Mouse (Mus musculus) CD4-positive, CD25-positive, alpha-beta regulatory T cell, adult 2 months (primary cell): ENCODE results near the gene Casc3.

Experiments used
- DNase-seq: peaks from one replicate; pipeline ENCODE4 v3.0.0-alpha.2; 2012; ENCODE audit warnings: low read depth, low spot score

Casc3 gene

DNA sequence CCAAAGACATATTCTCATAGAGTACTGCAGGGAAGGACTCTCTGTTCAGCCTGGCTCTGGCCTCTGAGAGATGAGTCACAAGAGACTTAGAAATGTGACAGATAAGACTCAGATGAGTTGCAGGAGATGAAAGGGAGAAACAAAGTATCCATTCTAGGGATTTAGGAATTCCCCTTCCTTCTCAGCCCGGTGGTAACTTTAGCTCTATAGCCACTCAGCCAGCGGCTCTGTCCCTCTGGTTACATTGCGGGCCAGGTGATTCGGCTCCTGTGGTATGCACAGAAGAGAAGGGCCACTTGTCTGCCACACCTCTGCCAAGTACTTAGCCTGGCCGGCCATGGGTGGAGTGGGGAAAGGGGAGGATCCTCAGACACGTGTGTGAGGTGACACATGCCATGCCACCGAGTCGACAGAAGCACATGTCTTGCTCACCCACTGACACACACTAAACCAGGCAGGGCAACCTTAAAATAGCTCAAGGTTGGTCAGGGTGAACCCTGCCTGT, 32.0 kb upstream of the Casc3 start:
- DNase-seq = peak; percentile 34

DNA sequence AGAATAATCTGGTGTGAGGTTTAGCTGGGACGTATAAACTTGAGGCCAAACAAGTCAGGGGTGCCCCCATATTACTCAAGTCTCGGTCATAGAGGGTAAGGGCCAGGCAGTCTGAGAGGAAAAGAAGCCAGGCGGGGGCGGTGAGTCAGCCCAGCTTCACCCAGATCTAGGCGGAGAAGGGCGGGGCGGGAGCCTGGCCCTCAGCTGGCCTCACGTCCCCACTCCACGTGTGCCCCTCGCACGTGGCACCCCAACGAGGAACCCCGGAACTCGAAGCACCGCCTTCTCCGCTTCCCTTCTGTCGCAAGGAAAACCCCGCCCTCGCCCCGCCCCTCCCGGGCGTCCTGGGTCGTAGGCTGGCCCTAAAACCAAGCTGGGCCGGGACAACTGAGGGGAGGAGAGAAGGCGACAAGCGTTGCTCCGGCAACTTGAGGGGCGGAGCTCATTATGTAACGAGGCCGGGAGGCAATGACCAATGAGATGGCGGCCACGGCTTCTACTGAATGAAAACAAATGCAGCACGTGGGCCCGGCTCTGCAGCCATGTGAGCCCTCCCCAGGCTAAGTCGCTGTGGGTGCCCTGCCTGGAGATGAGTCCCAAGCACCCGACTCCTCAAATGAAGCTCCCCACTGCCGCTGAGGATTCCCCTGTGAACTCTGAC, 30.9 kb upstream of the Casc3 start:
- DNase-seq = peak; percentile 97

DNA sequence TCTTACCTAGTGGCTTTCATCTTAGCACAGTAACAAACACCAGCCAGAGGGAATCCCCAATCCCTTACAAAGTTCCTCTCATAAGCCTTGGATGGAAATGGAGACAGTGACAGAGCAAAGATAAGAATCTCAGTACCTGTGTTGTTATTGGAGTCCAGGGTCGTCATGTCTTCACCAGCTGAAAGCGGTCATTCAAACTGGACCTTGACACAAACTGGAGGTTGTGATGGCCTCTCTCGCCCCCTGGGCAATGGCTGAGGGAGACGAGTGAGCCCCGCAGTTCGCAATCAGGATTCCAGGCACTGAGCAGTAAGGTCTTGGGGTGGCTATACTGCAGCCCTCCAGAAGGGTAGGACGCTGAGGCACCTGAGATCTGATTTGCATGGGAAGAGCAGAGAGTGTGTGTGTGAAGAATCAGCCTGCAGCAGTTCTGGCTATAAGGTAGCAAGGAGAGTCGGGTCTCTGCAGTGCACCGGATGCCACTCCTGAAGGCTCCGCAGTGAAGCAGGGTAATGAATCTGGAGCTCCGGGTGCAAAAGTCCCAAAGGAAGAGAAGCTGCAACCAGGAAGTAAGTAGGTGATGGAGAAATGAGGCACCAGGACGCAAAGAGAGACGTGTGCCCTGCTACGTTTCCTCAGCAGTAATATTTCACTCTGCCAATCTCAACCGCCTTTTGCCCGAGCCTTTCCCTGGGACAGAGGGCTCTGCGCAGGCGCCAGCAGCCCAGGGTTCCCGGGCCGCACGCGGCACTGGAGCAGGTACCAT, 29.9 kb upstream of the Casc3 start, which contains the start of gene Nr1d1:
Gene Nr1d1 (minus strand): TSS at position 752 of the 766 bp plus-strand sequence.
- peak; percentile 47 for DNase-seq

DNA sequence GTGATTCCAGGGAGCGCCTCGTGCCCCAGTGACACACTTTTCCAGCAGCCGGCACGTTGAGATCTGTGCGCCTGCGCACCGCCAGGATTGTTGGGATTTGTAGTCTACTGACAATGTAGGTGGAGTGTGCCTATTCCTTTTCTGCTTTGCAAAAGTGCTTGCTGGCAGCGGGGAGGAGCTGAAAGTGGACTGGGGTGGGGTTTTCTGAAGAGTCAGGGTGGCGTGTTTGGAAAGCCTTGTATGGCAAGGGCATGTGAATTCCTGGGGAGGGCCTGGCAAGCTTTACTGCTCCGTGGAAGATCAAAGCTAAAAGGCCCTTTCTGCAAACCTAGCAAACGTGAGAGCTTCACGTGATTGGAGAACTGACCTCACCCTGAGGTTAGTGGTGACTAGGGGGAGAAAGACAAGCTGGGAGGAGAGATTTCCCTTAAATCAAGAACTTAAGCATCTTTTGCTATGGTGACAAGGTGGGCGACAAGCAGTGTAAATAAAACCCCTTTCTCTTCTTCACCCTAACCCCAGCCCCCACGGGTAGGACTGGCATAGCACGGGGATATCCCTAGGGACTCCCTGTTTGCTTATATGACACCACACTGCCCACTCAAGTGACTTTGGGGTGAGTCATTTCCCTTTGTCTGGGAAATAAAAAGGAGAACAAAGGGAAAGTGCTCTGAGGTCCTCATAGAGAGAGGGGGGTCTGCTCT, 29.2 kb upstream of the Casc3 start:
- DNase-seq = peak; percentile 86

DNA sequence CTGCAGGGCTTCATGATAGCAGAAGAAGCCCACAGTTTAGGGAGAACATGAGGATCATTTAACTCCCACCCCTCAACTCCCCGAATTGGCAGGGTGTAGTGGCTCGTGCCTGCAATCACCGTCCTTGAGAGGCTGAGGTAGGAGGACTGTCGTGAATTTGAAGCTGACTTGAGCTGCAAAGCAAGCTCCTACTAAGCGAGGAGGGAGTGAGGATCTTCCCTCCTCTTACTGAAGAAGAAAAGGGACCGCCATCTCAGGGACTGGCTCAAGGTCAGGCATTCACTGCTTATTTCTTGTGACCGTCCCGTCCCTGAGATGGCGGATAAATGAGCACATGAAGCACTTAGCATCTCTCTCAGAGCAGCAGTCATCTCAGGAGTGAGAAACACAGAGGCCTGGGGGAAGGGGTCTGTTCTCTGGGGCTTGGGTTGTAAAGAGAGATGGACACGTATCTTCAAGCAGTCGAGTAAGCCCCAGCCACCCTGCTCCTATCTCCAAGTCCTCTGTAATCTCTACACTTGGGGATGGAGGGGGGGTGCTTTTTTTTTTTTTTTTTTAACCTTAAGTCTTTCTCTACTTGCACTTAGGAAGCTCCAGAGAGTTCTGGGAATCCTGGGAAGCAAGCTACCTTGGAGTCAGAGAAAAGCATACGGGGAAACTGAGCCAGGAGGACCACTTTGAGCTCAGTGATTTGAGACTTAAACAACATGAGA, 28.5 kb upstream of the Casc3 start:
- no peak for DNase-seq

DNA sequence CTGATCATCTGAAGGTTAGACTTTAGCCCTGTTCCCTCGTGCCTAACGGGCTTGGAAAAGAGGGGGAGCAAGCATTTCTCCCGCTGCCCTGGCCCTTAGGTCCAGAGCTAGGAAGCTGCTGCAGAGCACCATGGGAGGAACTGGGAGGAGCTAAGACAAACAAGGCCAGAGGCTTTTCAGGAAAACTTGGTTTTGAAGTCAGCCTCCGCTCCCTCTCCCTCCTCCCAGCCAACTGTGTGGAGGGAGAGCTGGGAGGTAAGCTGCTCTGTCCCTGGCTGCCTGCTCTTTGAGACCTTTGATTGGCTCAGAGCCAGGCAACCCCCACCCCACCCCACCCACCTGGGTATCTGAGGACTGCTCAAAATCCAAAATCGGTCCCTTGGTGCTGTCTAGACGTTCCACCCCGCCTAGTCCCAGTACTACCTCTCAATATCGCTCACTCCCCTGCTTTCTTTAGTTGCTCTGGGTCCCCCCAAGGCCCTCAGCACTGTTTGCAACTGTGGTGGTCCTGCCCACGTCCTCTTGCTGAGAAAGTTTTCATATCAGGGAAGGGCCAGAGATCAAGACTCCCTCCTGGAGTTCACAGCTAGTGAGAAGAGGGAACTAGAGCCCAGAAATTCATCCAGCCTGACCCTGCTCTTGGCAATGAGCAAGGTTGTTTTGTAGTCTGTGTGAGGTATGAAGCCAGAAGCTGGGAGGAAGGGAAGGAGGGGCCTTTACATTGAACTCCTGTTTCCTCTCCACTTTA, 27.7 kb upstream of the Casc3 start:
- no peak for DNase-seq

DNA sequence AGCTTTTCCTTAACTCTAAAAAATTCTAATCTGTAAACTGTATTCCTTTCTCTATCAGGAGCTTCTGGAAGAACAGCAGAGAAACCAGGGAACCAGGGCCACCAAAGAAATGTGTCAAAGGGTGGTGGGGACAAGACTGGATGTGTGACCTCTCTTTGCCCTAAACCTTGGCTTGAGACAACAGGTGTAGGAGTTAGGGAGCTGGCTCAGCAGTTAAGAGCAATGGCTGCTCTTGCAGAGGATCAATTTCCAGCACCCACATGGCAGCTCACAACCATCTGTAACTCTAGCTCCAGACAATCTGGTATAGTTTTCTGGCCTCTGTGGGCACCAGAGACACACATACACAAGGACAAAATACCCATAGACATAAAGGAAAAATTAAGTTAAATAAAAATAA, 26.8 kb upstream of the Casc3 start:
- DNase-seq = no peak

DNA sequence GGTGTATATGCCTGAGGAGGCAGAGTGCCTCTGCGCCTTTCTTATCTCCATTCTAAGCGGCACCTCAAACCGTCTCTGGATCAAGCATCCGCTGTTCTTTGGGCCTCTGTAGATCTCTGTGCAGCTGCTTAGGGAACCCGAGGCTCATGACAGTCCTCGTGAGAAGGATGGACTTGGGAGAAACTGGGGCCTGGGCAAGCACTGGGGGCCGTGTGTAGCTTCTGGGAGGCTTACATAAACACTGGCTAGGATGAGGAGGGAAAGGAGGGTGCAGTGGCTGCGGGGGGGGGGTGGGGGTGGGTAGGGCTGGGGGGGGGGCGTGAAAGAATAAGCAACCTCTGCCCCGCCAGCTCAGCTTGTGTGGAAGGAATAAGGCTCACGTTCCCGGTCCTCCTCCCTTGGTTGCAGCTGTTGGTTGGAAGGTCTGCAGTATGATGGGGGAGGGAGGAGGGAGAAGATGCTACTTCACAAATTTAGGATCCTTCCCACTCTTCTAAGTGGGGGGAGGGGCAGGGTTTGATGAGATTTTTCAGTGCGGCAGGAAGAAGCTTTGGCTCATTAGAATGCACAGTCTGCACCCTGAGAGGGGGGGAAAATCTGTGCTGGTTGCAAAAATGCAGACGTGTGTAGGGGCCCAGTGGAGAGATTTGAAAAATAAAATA, 22.7 kb upstream of the Casc3 start:
- no peak for DNase-seq

DNA sequence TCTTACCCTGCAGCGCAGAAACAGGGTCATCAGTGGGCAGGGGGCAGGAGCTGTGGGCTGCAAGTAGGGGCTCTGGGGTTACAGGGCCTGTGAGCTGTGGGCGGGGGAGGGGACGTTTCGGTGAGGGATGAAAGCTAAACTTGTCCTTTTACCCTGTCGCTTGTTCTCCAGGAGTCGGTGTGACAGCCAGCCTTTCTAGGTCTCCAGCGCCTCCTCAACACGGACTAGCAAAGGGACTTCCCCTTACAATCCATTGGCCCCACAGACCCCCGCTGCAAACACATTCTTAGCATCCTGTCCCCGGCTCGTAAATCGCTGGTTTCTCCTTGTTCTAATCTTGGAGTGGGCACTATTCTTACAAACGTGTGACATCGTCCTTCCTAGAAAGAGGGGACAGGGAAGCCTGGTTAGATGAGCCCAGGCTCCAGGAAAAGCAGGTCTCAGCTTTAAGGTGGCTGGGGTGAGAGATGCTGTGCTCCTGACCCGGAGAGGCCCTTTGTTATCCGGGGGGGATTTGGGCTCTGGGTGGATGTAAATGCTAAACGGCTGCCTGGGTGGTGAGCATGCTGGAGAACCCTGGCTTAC, 22.0 kb upstream of the Casc3 start:
- DNase-seq = peak; percentile 38

DNA sequence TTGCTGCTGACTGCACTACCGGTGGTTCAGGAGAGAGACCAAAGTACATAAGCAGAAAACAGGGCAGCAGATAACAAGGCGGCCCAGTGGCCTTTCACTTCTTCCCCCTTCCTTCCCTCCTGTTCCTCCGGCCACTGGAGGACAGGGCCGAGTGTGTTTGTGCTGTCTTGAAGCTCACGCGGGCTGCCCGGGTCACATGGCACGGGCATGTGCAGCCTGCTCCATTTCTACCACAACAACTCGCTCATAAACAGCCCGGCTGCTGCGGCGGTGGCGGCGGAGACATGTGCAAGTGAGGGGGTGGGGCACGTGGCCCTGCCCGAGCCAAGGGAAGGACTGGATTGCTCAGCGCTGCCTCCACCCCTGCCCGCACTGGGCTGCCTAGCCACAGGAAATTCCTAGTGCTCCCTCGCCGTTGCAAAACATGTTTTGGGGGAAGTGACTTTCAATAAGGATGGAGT, 21.4 kb upstream of the Casc3 start:
- DNase-seq = peak; percentile 85

DNA sequence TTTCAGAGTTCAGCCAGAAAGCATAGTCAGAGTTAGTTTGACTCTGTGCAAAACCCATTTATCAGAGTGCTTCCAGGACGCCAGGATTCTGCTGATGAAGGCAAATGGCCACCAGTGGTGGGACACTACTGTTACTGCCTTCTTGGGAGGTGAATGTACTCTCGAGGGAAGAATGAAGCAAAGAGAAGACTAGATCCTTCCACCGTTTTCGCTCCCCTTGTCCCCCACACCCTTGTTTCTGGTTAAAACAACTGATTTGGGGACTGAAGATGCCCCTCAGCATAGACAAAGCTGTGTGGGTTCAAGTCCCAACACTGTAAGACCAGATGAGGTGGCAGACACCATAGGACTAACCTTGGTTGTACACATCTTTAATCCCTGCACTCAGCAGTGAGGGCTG, 20.6 kb upstream of the Casc3 start:
- no peak for DNase-seq

DNA sequence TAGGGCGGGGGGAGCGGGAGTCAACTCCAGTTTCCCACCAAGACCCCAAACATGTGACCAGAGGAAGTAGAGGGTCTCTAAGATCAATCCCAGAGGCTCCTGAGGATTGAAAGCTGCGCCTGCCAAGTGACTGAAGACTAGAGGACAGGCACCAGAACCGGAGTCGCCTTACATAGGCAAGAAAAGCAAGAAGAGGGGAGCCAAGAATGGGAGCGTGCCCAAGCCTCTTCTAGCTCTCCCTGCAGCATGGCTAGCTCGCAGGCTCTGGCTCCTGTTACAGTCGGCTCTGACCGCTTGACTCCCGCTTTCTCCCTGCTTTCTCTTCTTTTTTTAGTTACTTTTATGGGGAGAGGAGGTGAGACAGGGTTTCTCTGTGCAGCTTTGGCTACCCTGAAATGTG, 19.5 kb upstream of the Casc3 start:
- DNase-seq = no peak

DNA sequence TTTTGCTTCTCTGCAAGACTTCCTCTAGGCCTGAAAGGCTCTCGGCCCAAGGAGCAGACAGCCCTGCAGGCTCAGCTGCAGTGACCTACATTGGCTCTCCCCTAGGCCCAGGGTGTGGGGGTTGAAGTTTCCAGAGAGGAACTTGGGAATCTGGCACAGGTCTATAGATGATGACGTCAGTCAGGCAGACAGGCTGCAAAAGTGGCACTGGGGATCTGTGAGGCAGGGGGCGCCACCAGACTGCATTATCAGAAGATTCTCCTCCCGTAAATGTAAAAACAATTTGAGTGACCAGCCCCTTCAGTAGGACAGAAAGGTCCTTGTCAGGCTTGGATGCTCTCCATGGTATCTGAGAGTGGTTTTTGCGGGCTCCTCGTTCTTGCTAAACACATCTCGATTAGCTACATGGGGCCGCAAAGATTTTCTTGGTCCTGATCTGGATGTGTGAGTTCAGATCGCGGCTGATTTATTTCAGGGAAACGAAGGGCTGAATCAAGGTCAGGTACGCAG, 18.9 kb upstream of the Casc3 start:
- peak; percentile 72 for DNase-seq

DNA sequence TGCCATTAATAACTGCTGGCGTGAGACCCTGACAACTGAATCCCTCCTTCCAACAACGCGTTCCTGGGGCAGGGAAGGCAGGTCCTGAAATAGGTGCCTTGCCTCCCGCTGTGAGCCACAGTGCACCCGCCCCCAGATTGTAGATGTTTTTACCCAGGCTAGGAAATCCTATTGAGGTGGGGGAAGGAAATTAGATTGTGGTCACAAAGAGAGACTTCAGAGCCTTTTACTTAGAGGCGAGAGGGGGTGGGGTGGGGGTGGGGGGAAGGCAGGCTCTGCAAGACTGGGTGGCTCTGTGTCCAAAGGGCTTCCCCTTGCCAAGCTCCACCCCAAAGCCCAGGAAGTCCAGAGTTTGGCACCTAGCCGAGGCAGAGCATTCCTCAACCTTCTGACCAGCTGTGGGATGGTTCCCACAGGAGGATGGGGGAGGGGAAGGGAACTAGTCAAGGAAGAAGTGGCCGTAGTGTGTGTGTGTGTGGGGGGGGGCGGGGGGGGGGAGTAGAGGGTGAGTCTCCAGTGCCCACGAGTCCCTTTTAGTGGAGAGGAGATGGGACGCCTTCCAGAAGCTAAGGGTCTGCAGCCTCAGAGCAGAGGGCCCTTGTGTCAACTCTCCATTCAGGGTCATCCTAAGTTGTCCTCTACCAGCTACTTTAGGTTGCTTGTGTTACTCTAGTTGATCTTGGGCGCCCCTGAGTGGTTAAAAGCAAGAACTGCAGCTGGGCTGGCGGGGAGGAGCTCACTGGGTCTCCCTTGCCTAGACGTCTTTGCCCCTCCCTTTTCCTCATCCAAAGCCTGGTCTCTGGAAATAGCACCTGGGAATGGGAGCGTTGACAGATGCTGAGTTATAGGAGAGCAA, 18.1 kb upstream of the Casc3 start:
- peak; percentile 92 for DNase-seq

DNA sequence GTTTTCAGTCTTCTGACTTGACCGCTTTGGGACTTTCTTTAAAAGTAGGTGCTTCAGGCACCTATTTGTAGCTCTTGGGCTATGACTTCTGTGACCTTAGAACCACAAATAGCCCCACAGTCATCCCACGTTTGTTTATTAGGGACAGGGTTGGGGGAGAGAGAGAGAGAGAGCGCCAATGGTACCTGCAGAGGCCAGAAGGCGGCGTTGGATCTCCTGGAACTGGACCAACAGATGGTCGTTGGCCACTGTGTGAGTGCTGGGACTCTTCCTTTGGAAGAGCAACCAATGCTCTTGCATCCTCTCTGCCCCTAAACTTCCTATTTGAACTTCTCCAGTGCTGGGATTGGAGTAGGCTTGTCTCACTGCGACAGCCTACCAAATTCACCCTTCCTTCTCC, 17.5 kb upstream of the Casc3 start:
- DNase-seq = no peak

DNA sequence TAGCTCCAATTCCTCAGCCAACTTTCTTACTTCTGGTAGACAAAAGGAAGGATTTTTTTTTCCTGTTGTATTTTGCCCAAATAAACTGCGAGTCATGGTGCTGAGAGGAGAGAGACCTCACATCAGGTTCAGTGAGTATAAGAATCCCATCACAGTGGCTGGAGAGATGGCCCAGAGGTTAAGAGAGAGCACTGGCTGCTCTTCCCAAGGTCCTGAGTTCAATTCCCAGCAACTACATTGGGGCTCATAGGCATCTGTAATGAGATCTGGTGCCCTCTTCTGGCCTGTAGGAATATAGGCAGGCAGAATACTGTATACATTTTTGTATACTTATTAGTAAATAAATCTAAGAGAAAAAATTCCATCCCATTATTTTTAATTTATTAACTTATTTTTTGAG, 17.0 kb upstream of the Casc3 start:
- DNase-seq = peak; percentile 60

DNA sequence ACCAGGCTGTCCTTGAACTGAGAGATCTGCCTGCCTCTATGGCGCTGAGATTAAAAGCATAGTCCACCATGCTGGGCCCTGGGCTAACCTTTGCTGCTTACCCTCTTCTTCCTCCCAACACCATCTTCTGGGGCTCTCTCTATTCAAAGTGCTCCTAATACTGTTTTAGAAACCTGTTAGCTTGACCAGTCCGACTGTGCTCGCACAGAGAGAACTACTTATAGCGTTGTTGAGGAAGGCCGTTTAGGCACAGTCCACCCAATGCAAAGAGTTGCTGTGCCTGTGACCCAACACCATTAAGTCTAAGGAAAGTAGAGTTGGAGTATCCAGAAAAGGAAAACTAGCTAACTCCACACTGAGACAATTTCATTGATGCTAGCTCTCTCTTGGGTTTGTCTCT, 16.6 kb upstream of the Casc3 start:
- no peak for DNase-seq

DNA sequence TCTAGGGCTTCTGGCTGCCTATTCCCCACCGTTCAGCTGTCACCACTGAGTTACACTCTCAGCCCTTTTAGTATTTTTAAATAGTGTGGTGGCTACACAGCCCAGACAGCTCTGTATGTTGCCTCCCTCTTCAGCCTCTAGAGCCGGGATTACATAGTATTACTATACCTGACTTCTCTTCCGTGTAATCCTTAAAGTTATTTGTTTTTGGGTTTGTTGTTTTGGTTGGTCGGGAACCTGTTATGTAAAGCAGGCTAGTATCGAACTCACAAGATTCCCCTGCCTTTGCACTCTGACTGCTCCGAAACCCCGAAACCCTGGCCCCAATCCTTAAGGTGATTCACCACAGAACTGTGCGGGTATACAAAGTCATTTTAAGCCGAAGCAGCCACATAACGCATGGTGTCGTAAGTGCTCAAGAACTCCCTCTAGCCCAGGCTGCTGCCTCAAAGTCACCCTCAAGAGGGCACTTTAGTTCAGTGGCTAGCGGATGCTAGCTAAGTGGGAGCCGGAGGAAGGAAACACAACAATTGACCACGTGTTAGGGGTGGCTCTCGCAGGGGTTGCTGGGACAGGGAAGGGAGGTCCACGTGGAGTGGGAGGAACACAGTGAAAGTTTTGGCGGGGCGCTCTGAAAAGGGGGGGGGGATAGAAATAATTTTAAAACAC, 16.0 kb upstream of the Casc3 start:
- peak; percentile 94 for DNase-seq
